ENCODE assay signal across 22 mouse cellular contexts in genomic region chr4:116817486-116817885, GRCm38 (mm10). TPM values are rescaled to one million over a fixed set of nuclear protein-coding genes. Genes with fewer than 3 reads are reported as not detected.
DNase-seq lines count a peak whose midpoint lies in the region; ATAC-seq lines count a peak whose summit lies in the region.
"Had no signal": no experiment of that assay in that cellular context is flagged by ENCODE, and none has a peak within 500 bp of the region (broad histone marks: within the 10 kb centered on the region; RNA-seq: fewer than 3 reads in every experiment).

No protein-coding gene starts in this region.

- WGBS in intestine, embryonic 16.5 days, result 92% methylated on average over 6 of the region's 6 CpGs

- peak; percentile 60 for ATAC-seq in frontal cortex, adult (ENCODE audit: low TSS enrichment)
- ATAC-seq in intestine, embryonic 16.5 days, result no peak
- ATAC-seq: forebrain, embryonic 14.5 days; hindbrain, embryonic 16.5 days; intestine, postnatal 0 days had no signal

- no peak overlapping the region for H3K4me3 ChIP-seq in intestine, embryonic 16.5 days (ENCODE audit: low read length)
- H3K4me3 ChIP-seq: embryonic facial prominence, embryonic 12.5 days; heart, embryonic 13.5 days; megakaryocyte, embryonic 14.5 days; neural tube, embryonic 13.5 days had no signal

- peaks cover 5% of the 10 kb centered on the region; the same call in 1 of the 2 replicates for H3K4me1 ChIP-seq in intestine, embryonic 16.5 days (ENCODE audit: control insufficient read depth, insufficient read depth, low read length)

- H3K9ac ChIP-seq in intestine, embryonic 16.5 days (ENCODE audit: low read depth, low read length), result no peak overlapping the region
- H3K9ac ChIP-seq: embryonic facial prominence, embryonic 12.5 days; heart, embryonic 13.5 days; neural tube, embryonic 13.5 days had no signal

- no peaks in the 10 kb centered on the region; the same call in 1 of the 2 replicates for H3K27me3 ChIP-seq in intestine, embryonic 16.5 days (replicated peaks; ENCODE audit: control insufficient read depth, insufficient read depth, low read length)

- H3K27ac ChIP-seq in intestine, embryonic 16.5 days (ENCODE audit: low read length), result no peak overlapping the region
- H3K27ac ChIP-seq: embryonic facial prominence, embryonic 12.5 days; heart, embryonic 13.5 days; neural tube, embryonic 13.5 days had no signal

- no peaks in the 10 kb centered on the region for H3K36me3 ChIP-seq in intestine, embryonic 16.5 days (ENCODE audit: control insufficient read depth, insufficient read depth, low read length)
- H3K36me3 ChIP-seq: neural tube, embryonic 13.5 days had no signal

- no peak overlapping the region for H3K4me2 ChIP-seq in intestine, embryonic 16.5 days (ENCODE audit: low read depth, low read length)
- H3K4me2 ChIP-seq: embryonic facial prominence, embryonic 12.5 days; heart, embryonic 13.5 days; neural tube, embryonic 13.5 days had no signal

- H3K9me3 ChIP-seq in intestine, embryonic 16.5 days (ENCODE audit: control insufficient read depth, low read length), result no peaks in the 10 kb centered on the region
- H3K9me3 ChIP-seq: embryonic facial prominence, embryonic 12.5 days; G1E; heart, embryonic 13.5 days; neural tube, embryonic 13.5 days had no signal

- DNase-seq in frontal cortex, postnatal 25 days (ENCODE audit: low spot score in 2 of 2), result no peak
- DNase-seq in cerebellum, adult 11 months, result peak; percentile 68
- DNase-seq in cerebellum, adult 9-11 months, result peak; percentile 86
- DNase-seq in layer of hippocampus, adult 8-10 months (ENCODE audit: low spot score in 2 of 2), result peak; percentile 70 to 76
- no peak for DNase-seq in kidney, adult 9 months
- no peak for DNase-seq in urinary bladder, postnatal 4 days (ENCODE audit: low spot score in 2 of 2)
- DNase-seq: adrenal gland, postnatal 14 days; lung, adult 18-20 months; lung, postnatal 14 days; midbrain, embryonic 14.5 days; spleen, adult 18-20 months had no signal

RNA-seq across cellular contexts. Expression of gene Hpdl, which starts 4.0 kb away (rescaled TPM):
- total RNA-seq in layer of hippocampus, adult 8-10 months (2022), result 1 to 10 TPM; 3.1 to 5.5 (median 5.2) TPM
- 1.5 and 1.9 TPM in 2 replicates for polyA plus RNA-seq in intestine, embryonic 16.5 days (2015; fragmentation: Nextera tagmentation; extraction: Ambion mirVana)
- total RNA-seq: G1E had no signal
- polyA plus RNA-seq: G1E had no signal

RNA-seq across cellular contexts. Expression of gene Mutyh, which starts 10.0 kb away (rescaled TPM):
- 1 to 10 TPM; 2.0 to 4.9 (median 2.9) TPM for total RNA-seq in layer of hippocampus, adult 8-10 months (2022)
- polyA plus RNA-seq in intestine, embryonic 16.5 days (2015; fragmentation: Nextera tagmentation; extraction: Ambion mirVana), result 9.1 and 9.5 TPM in 2 replicates

RNA-seq across cellular contexts. Expression of gene Toe1, which starts 10.0 kb away (rescaled TPM):
- total RNA-seq in layer of hippocampus, adult 8-10 months (2022), result 10 to 100 TPM; 11.3 to 16.1 (median 14.0) TPM
- 29.7 and 31.0 TPM in 2 replicates for polyA plus RNA-seq in intestine, embryonic 16.5 days (2015; fragmentation: Nextera tagmentation; extraction: Ambion mirVana)

RNA-seq across cellular contexts. Expression of gene Zswim5, which starts 59.7 kb away (rescaled TPM):
- 10 to 100 TPM; 14.5 to 17.4 (median 16.1) TPM for total RNA-seq in layer of hippocampus, adult 8-10 months (2022)
- 1.2 and 1.4 TPM in 2 replicates for polyA plus RNA-seq in intestine, embryonic 16.5 days (2015; fragmentation: Nextera tagmentation; extraction: Ambion mirVana)
- total RNA-seq: granulocyte monocyte progenitor cell, adult 5-6 weeks had no signal
- polyA plus RNA-seq: G1E had no signal

Comparison
In these comparisons a context has a peak if more than half of its experiments do, and no peak if none do; other contexts are left out.
1. DNase-seq: peak in cerebellum, adult 11 months (single experiment), cerebellum, adult 9-11 months (single experiment) and layer of hippocampus, adult 8-10 months (2 of 2); none in frontal cortex, postnatal 25 days (0 of 2), kidney, adult 9 months (single experiment) and urinary bladder, postnatal 4 days (0 of 2).